Mouse (Mus musculus): ENCODE data around the gene St6galnac4. TPM values are rescaled to one million over a fixed set of nuclear protein-coding genes. Genes with fewer than 3 reads are reported as not detected.

The St6galnac4 gene
- polyA plus RNA-seq, 1 experiment from 2014 or later, result 24.7 TPM

DNA sequence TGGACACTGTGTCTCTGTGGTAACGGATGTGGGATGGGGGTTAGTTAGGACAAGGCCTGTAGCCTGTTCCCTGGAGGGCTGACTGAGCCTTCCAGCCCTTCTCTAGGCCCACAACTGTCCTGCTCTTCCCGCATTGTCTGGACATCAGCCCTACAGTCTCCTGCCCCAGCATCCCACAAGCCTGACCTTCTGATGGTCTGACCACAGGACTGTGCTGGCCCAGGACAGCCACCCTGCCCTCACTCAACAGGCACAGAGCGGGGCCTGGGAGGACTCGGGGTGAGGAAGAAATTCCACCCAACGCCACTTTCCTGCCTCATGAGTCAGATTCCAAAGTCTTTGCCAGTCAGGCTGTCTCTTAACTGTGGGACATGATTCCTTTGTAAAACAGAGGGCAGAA is 10.8 kb downstream of the St6galnac4 start:
- ATAC-seq (ENCODE audit: low FRiP score, low TSS enrichment), result no peak
- Histone ChIP-seq H3K27ac (ENCODE audit: low read length) (no peak overlapping the region), H3K36me3 (ENCODE audit: insufficient read depth, low read length) (0 out of 2 replicates have a peak, but pooled peaks cover 2% of the 10 kb centered on the region), H3K9ac (replicated peaks; ENCODE audit: low read length) (no peak overlapping the region), H3K27me3 (ENCODE audit: insufficient read depth, low read length) (no peaks in the 10 kb centered on the region), H3K9me3 (ENCODE audit: low read length) (no peaks in the 10 kb centered on the region), H3K4me3 (ENCODE audit: low read length) (no peak overlapping the region), H3K4me1 (ENCODE audit: insufficient read depth, low read length) (peaks cover 9% of the 10 kb centered on the region), H3K4me2 (replicated peaks; ENCODE audit: low read depth, low read length) (no peak overlapping the region)
- 89% methylated on average over 5 of the region's 5 CpGs for WGBS

DNA sequence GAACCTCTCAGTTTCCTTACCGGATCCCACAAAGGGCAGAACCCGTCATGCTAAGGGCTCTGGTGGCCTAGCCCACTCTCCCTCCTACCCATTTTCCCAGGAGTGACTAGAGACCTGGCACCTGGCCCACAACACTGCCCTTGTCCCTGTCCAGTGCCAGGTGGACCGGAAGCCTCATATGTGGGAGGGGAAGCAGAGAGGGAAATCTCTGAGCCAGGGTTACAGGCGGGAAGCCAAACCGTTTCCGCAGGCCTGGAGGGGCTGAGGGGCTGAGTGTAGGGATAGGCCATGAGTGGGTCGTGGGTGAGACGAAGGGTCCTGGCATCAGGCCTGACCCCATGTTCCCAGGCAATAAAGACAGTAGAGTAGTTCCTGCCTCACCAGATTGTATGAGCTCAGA is 11.6 kb downstream of the St6galnac4 start:
- 61% methylated on average over 8 of the region's 8 CpGs for WGBS
- ATAC-seq (ENCODE audit: low FRiP score, low TSS enrichment), result no peak
- Histone ChIP-seq H3K27me3 (ENCODE audit: insufficient read depth, low read length) (no peaks in the 10 kb centered on the region), H3K4me3 (ENCODE audit: low read length) (no peak overlapping the region), H3K36me3 (ENCODE audit: insufficient read depth, low read length) (0 out of 2 replicates have a peak, but pooled peaks cover 2% of the 10 kb centered on the region), H3K4me1 (ENCODE audit: insufficient read depth, low read length) (peaks cover 9% of the 10 kb centered on the region), H3K27ac (ENCODE audit: low read length) (no peak overlapping the region), H3K9ac (replicated peaks; ENCODE audit: low read length) (no peak overlapping the region), H3K9me3 (ENCODE audit: low read length) (no peaks in the 10 kb centered on the region), H3K4me2 (replicated peaks; ENCODE audit: low read depth, low read length) (no peak overlapping the region)

DNA sequence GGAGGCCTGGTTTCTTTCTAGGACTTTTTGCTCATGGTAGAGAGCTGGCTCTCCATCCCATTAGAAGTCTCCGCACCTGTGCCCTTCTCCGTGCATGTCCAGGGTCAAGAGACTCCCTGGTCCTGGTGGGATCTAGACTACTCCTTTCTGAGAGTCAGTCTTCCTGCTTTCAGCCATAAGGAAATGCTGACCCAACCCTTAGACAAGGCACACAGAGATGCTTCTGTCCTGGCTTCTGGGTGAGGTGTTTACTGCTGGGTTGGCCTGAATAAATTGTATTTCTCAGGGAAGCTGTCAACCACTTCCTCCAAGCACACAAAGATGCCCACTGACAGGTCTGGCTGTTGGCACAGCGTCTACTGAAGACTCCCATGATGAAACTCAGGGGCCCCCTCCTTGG is 12.5 kb downstream of the St6galnac4 start, which contains the start of gene St6galnac6:
St6galnac6 (plus strand) TSS at position 301 of the 400 bp plus-strand sequence.
- ATAC-seq (ENCODE audit: low FRiP score, low TSS enrichment), result no peak
- WGBS, result 95% methylated on average over 3 of the region's 3 CpGs
- no peak within 1 kb of the TSS for H3K4me2 ChIP-seq (replicated peaks; ENCODE audit: low read depth, low read length)
- no peak within 1 kb of the TSS for H3K4me3 ChIP-seq (ENCODE audit: low read length)
- peaks cover 9% of the 10 kb centered on the region for H3K4me1 ChIP-seq (ENCODE audit: insufficient read depth, low read length)
- no peaks in the 10 kb centered on the region for H3K9me3 ChIP-seq (ENCODE audit: low read length)
- no peak within 1 kb of the TSS for H3K9ac ChIP-seq (replicated peaks; ENCODE audit: low read length)
- H3K27me3 ChIP-seq (ENCODE audit: insufficient read depth, low read length), result no peaks in the 10 kb centered on the region
- no peak within 1 kb of the TSS for H3K27ac ChIP-seq (ENCODE audit: low read length)
- H3K36me3 ChIP-seq (ENCODE audit: insufficient read depth, low read length), result no peaks in the 10 kb centered on the region

DNA sequence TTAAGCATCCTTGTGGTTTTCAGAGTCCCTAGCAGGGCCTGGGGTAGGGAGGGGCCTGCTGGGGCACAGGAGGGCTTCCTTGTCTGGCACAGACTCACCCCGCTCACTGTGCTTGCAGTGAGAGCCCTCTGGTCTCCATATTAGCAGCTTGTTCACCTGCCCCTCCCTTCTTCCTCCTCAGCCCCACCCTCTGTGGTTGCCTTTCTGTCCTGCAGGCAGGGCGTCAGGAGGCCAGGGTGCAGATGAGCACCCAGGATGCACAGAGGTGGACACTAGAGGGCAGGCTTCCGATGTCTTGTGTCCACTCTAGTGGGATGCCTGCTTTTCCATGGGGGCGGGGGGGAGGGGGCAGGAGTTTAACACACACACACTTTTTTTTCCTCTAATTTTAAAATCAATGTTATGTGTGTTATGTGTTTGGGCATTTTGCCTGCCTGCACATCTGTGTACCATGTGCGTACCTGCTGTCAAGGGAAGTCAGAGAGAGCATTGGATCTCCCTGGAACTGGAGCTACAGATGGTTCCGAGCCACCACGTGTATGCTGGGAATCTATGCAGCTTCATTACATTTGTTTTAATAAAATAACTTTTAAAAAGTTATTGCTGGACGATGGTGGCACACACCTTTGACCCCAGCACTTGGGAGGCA is 14.6 kb downstream of the St6galnac4 start:
- Histone ChIP-seq H3K9me3 (ENCODE audit: low read length) (no peaks in the 10 kb centered on the region), H3K36me3 (ENCODE audit: insufficient read depth, low read length) (no peaks in the 10 kb centered on the region), H3K9ac (replicated peaks; ENCODE audit: low read length) (no peak overlapping the region), H3K4me2 (replicated peaks; ENCODE audit: low read depth, low read length) (no peak overlapping the region), H3K27me3 (ENCODE audit: insufficient read depth, low read length) (no peaks in the 10 kb centered on the region), H3K4me1 (ENCODE audit: insufficient read depth, low read length) (peaks cover 9% of the 10 kb centered on the region), H3K4me3 (ENCODE audit: low read length) (no peak overlapping the region), H3K27ac (ENCODE audit: low read length) (no peak overlapping the region)
- ATAC-seq (ENCODE audit: low FRiP score, low TSS enrichment), result peak; percentile 57; the same call in 1 of the 2 replicates
- WGBS, result 44% methylated on average over 8 of the region's 8 CpGs

DNA sequence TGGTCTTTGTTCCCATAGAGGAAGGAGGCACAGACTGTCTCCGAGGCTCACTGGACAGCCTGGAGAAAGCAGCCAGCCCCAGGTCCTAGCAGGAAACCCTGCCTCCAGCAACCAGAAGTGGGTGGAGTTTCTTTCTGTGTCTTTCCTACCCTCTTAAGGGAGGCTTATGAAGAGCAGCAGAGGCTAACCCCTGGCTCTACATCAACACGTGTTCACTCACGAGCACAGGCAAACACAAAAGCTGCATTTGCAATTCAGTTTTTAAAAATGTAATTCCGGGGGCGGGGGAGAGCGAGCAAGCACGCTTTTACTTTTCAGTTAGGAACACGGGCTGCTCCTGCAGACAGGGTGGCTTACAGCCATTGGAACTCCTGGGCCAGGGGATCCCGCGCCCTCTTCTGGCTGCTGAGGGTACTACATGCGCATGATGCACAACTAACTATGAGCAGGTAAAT is 15.7 kb downstream of the St6galnac4 start:
- H3K9me3 ChIP-seq (ENCODE audit: low read length), result no peaks in the 10 kb centered on the region
- no peaks in the 10 kb centered on the region for H3K36me3 ChIP-seq (ENCODE audit: insufficient read depth, low read length)
- H3K9ac ChIP-seq (replicated peaks; ENCODE audit: low read length), result peak overlapping the region; percentile 42
- H3K4me1 ChIP-seq (ENCODE audit: insufficient read depth, low read length), result peaks cover 14% of the 10 kb centered on the region
- peak overlapping the region; percentile 54 for H3K4me2 ChIP-seq (replicated peaks; ENCODE audit: low read depth, low read length)
- 0% methylated on average over 11 of the region's 11 CpGs for WGBS
- H3K4me3 ChIP-seq (ENCODE audit: low read length), result peak overlapping the region; percentile 47
- ATAC-seq (ENCODE audit: low FRiP score, low TSS enrichment), result peak; percentile 76
- peak overlapping the region; percentile 73 for H3K27ac ChIP-seq (ENCODE audit: low read length)
- no peaks in the 10 kb centered on the region for H3K27me3 ChIP-seq (ENCODE audit: insufficient read depth, low read length)

DNA sequence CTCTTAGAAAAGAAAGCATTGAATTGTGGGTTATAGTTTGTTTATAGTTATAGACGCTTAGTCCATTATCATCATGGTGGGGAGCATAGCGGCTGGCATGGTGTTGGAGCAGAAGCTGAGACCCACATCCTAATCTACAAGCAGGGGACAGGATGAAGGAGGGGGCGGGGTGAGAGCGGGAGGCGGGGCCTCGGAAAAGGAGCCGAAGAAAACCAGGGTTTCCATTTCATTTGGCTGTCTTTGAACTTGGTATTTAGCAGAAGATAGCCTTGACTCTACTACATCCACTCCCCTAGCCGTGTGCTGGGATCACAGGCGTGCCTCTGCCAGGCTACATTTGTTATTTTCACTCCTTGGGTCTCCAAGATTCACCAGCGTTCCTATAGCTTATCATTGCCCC is 17.7 kb downstream of the St6galnac4 start:
- no peak overlapping the region for H3K4me3 ChIP-seq (ENCODE audit: low read length)
- WGBS, result 43% methylated on average over 10 of the region's 10 CpGs
- no peaks in the 10 kb centered on the region for H3K27me3 ChIP-seq (ENCODE audit: insufficient read depth, low read length)
- H3K4me1 ChIP-seq (ENCODE audit: insufficient read depth, low read length), result peaks cover 29% of the 10 kb centered on the region
- no peak overlapping the region for H3K9ac ChIP-seq (replicated peaks; ENCODE audit: low read length)
- H3K9me3 ChIP-seq (ENCODE audit: low read length), result no peaks in the 10 kb centered on the region
- ATAC-seq (ENCODE audit: low FRiP score, low TSS enrichment), result no peak
- no peaks in the 10 kb centered on the region for H3K36me3 ChIP-seq (ENCODE audit: insufficient read depth, low read length)
- H3K27ac ChIP-seq (ENCODE audit: low read length), result no peak overlapping the region
- no peak overlapping the region for H3K4me2 ChIP-seq (replicated peaks; ENCODE audit: low read depth, low read length)

DNA sequence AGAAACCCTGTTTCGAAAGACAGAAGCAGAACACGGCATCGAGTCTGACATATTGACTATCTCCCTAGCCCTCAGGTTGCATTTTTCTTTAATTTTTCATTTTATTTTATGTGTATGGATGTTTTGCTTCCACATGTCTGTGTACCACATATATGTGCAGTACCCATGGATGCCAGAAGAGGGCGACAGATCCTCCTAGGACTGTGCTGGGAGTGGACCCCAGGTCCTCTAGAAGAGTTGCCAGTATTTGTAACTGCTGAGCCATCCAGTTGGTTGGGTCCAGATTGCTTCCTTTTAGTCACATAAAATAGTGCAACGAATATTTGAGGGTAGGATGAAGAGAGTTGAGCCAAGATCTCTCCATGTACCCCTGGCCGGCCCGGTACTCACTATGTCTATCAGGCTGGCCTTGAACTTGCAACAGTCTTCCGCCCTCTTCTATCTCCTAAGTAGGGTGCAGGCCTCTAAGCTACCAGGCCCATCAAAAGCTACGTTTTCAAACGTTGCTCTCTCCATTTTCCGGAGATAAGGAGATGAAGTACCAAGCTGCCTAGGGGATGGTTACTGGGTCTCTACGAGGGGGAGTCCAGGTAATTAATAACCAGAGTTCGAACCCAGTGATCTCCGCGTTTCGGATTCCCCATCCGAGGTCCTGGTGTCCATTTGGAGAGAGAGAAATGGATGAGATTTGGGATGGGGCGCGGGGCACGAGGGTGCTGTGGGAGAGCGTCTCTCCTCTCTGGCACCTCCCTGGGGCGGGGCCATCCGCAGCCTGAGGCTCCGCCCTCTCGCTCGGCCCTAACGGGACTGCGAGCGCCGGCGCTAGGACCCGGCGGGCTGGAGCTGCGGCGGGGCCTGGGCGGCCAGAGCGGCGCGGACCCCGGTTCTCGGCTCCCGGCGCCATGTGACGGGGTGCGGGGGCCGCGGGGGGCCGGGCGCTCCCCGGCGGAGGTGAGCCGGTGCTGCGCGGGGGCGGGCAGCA is 19.6 kb downstream of the St6galnac4 start:
- peak overlapping the region; percentile 27; the same call in 1 of the 2 replicates for H3K27ac ChIP-seq (ENCODE audit: low read length)
- H3K27me3 ChIP-seq (ENCODE audit: insufficient read depth, low read length), result no peaks in the 10 kb centered on the region
- H3K9ac ChIP-seq (replicated peaks; ENCODE audit: low read length), result peak overlapping the region; percentile 86
- peak; percentile 73 for ATAC-seq (ENCODE audit: low FRiP score, low TSS enrichment)
- 19% methylated on average over 34 of the region's 55 CpGs for WGBS
- peaks cover 40% of the 10 kb centered on the region for H3K4me1 ChIP-seq (ENCODE audit: insufficient read depth, low read length)
- peak overlapping the region; percentile 88 for H3K4me2 ChIP-seq (replicated peaks; ENCODE audit: low read depth, low read length)
- no peaks in the 10 kb centered on the region for H3K36me3 ChIP-seq (ENCODE audit: insufficient read depth, low read length)
- no peaks in the 10 kb centered on the region for H3K9me3 ChIP-seq (ENCODE audit: low read length)
- peak overlapping the region; percentile 68 for H3K4me3 ChIP-seq (ENCODE audit: low read length)

DNA sequence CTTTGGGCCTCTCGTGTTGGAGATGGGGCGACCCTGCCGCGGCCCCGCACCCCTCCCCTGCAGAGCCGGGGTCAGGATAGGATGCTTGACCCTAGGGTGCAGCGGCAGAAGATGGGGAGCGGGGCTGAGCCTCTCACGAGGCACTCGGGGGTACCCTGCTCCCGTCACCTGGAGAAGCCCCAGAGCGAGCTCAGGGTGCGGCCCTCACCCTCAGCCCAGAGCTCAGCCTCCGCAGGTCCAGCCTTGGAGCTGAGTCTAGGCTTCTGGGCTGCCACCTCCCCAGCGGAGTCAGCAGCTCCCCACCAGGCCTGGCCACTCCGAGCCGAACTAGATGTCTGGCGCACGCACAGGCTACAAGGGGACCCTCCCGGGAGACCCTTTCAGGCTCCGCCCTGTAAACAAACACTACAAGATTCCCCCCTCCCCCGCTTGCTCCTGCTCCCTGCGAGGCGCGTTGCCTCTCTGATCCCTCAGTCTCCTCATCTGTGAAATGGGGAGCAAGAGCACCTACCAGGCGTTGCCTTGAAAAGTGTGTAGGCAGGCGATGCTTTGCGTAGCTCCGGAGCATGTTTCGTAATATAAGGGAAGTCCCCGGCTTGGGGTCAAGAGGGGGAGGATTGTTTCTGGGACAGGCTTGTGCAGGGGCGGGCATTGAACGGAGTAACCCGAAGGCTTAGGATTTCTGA is 20.5 kb downstream of the St6galnac4 start:
- peaks cover 38% of the 10 kb centered on the region for H3K4me1 ChIP-seq (ENCODE audit: insufficient read depth, low read length)
- peak overlapping the region; percentile 68 for H3K4me3 ChIP-seq (ENCODE audit: low read length)
- 2% methylated on average over 33 of the region's 34 CpGs for WGBS
- H3K36me3 ChIP-seq (ENCODE audit: insufficient read depth, low read length), result peaks cover 3% of the 10 kb centered on the region; the same call in 1 of the 2 replicates
- peak overlapping the region; percentile 88 for H3K4me2 ChIP-seq (replicated peaks; ENCODE audit: low read depth, low read length)
- H3K9ac ChIP-seq (replicated peaks; ENCODE audit: low read length), result peak overlapping the region; percentile 86
- ATAC-seq (ENCODE audit: low FRiP score, low TSS enrichment), result peak; percentile 43
- no peaks in the 10 kb centered on the region for H3K27me3 ChIP-seq (ENCODE audit: insufficient read depth, low read length)
- no peaks in the 10 kb centered on the region for H3K9me3 ChIP-seq (ENCODE audit: low read length)
- H3K27ac ChIP-seq (ENCODE audit: low read length), result peak overlapping the region; percentile 27; the same call in 1 of the 2 replicates

DNA sequence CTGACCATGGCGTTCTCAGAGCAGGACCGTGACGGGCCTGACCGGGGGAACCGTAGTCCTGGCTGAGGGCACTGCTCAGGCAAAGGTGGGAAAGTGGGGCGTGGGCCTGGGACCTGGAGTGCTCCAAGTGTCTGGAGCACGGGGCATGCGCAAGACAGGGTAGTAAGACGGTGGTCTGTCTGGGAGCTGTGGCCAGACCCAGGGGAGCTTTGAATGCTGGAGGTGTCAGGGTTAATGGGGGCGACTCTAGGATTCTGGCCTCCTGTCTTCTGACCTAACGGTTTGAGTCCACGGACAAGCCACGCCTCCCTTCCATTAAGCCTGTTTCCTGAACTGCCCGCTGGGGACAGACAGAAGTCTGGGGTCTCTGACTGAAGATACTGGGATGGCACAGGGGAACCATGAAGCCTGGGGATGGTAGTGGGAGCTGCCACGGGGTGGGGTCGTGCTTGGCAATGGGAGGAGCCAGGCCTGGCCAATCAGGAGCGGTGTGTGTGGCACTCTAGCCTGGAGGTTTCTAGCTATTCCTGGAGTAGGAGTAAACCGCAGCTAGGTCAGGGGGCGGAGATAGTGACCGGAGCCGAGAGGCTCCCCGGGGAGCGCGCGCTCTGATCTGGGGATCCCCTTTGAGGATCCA is 21.4 kb downstream of the St6galnac4 start:
- 4% methylated on average over 25 of the region's 25 CpGs for WGBS
- H3K4me2 ChIP-seq (replicated peaks; ENCODE audit: low read depth, low read length), result peak overlapping the region; percentile 88
- H3K9ac ChIP-seq (replicated peaks; ENCODE audit: low read length), result peak overlapping the region; percentile 9
- H3K27ac ChIP-seq (ENCODE audit: low read length), result peak overlapping the region; percentile 77
- no peaks in the 10 kb centered on the region for H3K9me3 ChIP-seq (ENCODE audit: low read length)
- peak overlapping the region; percentile 68 for H3K4me3 ChIP-seq (ENCODE audit: low read length)
- H3K4me1 ChIP-seq (ENCODE audit: insufficient read depth, low read length), result peaks cover 35% of the 10 kb centered on the region
- H3K36me3 ChIP-seq (ENCODE audit: insufficient read depth, low read length), result peaks cover 3% of the 10 kb centered on the region; the same call in 1 of the 2 replicates
- ATAC-seq (ENCODE audit: low FRiP score, low TSS enrichment), result peak; percentile 64
- H3K27me3 ChIP-seq (ENCODE audit: insufficient read depth, low read length), result no peaks in the 10 kb centered on the region
